Mouse (Mus musculus) macrophage (primary cell): ENCODE measurements around the gene Orc2. TPM values are rescaled to one million over a fixed set of nuclear protein-coding genes. Genes with fewer than 3 reads are reported as not detected.

ENCODE experiments used
- H3K27ac ChIP-seq: fragments of 350-480 bp; formaldehyde crosslinking; 2 replicates; pipeline ENCODE4 v1.9.0; 2021
- H3K36me3 ChIP-seq: fragments of 350-480 bp; formaldehyde crosslinking; 2 replicates; pipeline ENCODE4 v1.9.0; 2021; ENCODE audit errors: inconsistent target
- H3K4me3 ChIP-seq: fragments of 350-480 bp; formaldehyde crosslinking; 2 replicates; pipeline ENCODE4 v1.9.0; 2021; ENCODE audit errors: inconsistent target
- H3K79me2 ChIP-seq: fragments of 350-480 bp; formaldehyde crosslinking; 2 replicates; pipeline ENCODE4 v1.9.0; 2021; ENCODE audit errors: inconsistent target
- WGBS: methylation state at CpG from one replicate; pipeline ENCODE4 v1.1.7; 2026; ENCODE audit warnings: inconsistent platforms; ENCODE audit not compliant: missing documents; 5-methylcytosine and 5-hydroxymethylcytosine counted together
- polyA plus RNA-seq: library from polyadenylated mRNA; stranded (reverse); fragments of 250-400 nt; gene quantifications from 3 replicates; pipeline ENCODE4 v1.2.4, GENCODE M21; 2018; ENCODE audit warnings: inconsistent platforms

Gene Orc2
- polyA plus RNA-seq, 1 experiment from 2014 or later: 19.8 TPM

GRCm38 (mm10) chr1:58458175-58458574, 46.7 kb downstream of the Orc2 start:
- Histone ChIP-seq H3K36me3 (peaks cover 32% of the 10 kb centered on the region; the same call in 1 of the 2 replicates), H3K27ac (no peak overlapping the region), H3K79me2 (no peaks in the 10 kb centered on the region), H3K4me3 (no peak overlapping the region)
- 85% methylated on average over 5 of the region's 5 CpGs for WGBS

GRCm38 (mm10) chr1:58454316-58454715, 50.6 kb downstream of the Orc2 start:
- H3K79me2 ChIP-seq: peaks cover 7% of the 10 kb centered on the region; the same call in 1 of the 2 replicates
- 73% methylated on average over 6 of the region's 6 CpGs for WGBS
- H3K36me3 ChIP-seq: peaks cover 16% of the 10 kb centered on the region; the same call in 1 of the 2 replicates
- H3K27ac ChIP-seq: no peak overlapping the region
- H3K4me3 ChIP-seq: no peak overlapping the region

- Histone ChIP-seq H3K36me3 (peaks cover 7% of the 10 kb centered on the region; the same call in 1 of the 2 replicates), H3K27ac (no peak overlapping the region), H3K79me2 (peaks cover 49% of the 10 kb centered on the region), H3K4me3 (no peak overlapping the region)
- WGBS: 78% methylated on average over 7 of the region's 7 CpGs
Measured at GRCm38 (mm10) chr1:58448396-58448795, 56.5 kb downstream of the Orc2 start.

GRCm38 (mm10) chr1:58447766-58448165, 57.1 kb downstream of the Orc2 start:
- Histone ChIP-seq H3K4me3 (no peak overlapping the region), H3K27ac (no peak overlapping the region), H3K79me2 (peaks cover 49% of the 10 kb centered on the region), H3K36me3 (peaks cover 1% of the 10 kb centered on the region; the same call in 1 of the 2 replicates)
- WGBS: 93% methylated on average over 7 of the region's 7 CpGs

GRCm38 (mm10) chr1:58445861-58446260, 59.0 kb downstream of the Orc2 start:
- peaks cover 49% of the 10 kb centered on the region for H3K79me2 ChIP-seq
- peak overlapping the region; percentile 86 for H3K4me3 ChIP-seq
- H3K27ac ChIP-seq: peak overlapping the region; percentile 77
- peaks cover 12% of the 10 kb centered on the region; the same call in 1 of the 2 replicates for H3K36me3 ChIP-seq
- WGBS: 1% methylated on average over 11 of the region's 11 CpGs

- Histone ChIP-seq H3K79me2 (peaks cover 49% of the 10 kb centered on the region), H3K4me3 (peak within 1 kb of the TSS; percentile 86), H3K27ac (peak within 1 kb of the TSS; percentile 77), H3K36me3 (peaks cover 19% of the 10 kb centered on the region)
- WGBS: under 1% methylated on average over 33 of the region's 33 CpGs
Measured at GRCm38 (mm10) chr1:58445143-58445722, 59.7 kb downstream of the Orc2 start, which contains the start of the genes Nif3l1 and Ppil3. Gene Nif3l1 (plus strand): TSS chr1:58445151. Gene Ppil3 (minus strand): TSS chr1:58445486.

- Histone ChIP-seq H3K79me2 (peaks cover 45% of the 10 kb centered on the region), H3K36me3 (peaks cover 24% of the 10 kb centered on the region), H3K27ac (peak overlapping the region; percentile 77), H3K4me3 (peak overlapping the region; percentile 86)
- 10% methylated on average over 10 of the region's 10 CpGs for WGBS
Measured at GRCm38 (mm10) chr1:58444691-58445090, 60.2 kb downstream of the Orc2 start.

- H3K4me3 ChIP-seq: no peak overlapping the region
Measured at GRCm38 (mm10) chr1:58424551-58424950, 80.4 kb downstream of the Orc2 start.

GRCm38 (mm10) chr1:58423371-58424248, 81.3 kb downstream of the Orc2 start, which contains the start of gene Clk1:
Gene Clk1 (minus strand): TSS chr1:58424066.
- Histone ChIP-seq H3K4me3 (peak within 1 kb of the TSS; percentile 96), H3K36me3 (peaks cover 30% of the 10 kb centered on the region), H3K27ac (peak within 1 kb of the TSS; percentile 77), H3K79me2 (peaks cover 56% of the 10 kb centered on the region)
- 0% methylated on average over 79 of the region's 79 CpGs for WGBS

More at GRCm38 (mm10) chr1:58424551-58424950, 80.4 kb downstream of the Orc2 start:
- peaks cover 46% of the 10 kb centered on the region for H3K79me2 ChIP-seq
- 86% methylated on average over 3 of the region's 3 CpGs for WGBS
- no peak overlapping the region for H3K27ac ChIP-seq
- H3K36me3 ChIP-seq: peaks cover 20% of the 10 kb centered on the region

GRCm38 (mm10) chr1:58422879-58423278, 82.0 kb downstream of the Orc2 start:
- peak overlapping the region; percentile 77 for H3K27ac ChIP-seq

GRCm38 (mm10) chr1:58420961-58421360, 83.9 kb downstream of the Orc2 start:
- Histone ChIP-seq H3K4me3 (no peak overlapping the region), H3K27ac (no peak overlapping the region), H3K36me3 (peaks cover 40% of the 10 kb centered on the region), H3K79me2 (peaks cover 82% of the 10 kb centered on the region)
- WGBS: 44% methylated on average over 7 of the region's 7 CpGs

More at GRCm38 (mm10) chr1:58422879-58423278, 82.0 kb downstream of the Orc2 start:
- 0% methylated on average over 13 of the region's 13 CpGs for WGBS
- H3K36me3 ChIP-seq: peaks cover 37% of the 10 kb centered on the region
- peaks cover 63% of the 10 kb centered on the region for H3K79me2 ChIP-seq
- H3K4me3 ChIP-seq: peak overlapping the region; percentile 96

GRCm38 (mm10) chr1:58420032-58420431, 84.9 kb downstream of the Orc2 start:
- WGBS: 83% methylated on average over 10 of the region's 10 CpGs
- no peak overlapping the region for H3K27ac ChIP-seq
- peaks cover 91% of the 10 kb centered on the region for H3K79me2 ChIP-seq
- peaks cover 49% of the 10 kb centered on the region for H3K36me3 ChIP-seq
- H3K4me3 ChIP-seq: no peak overlapping the region

- 54% methylated on average over 2 of the region's 2 CpGs for WGBS
- no peak overlapping the region for H3K27ac ChIP-seq
- H3K4me3 ChIP-seq: no peak overlapping the region
- peaks cover 76% of the 10 kb centered on the region for H3K79me2 ChIP-seq
- H3K36me3 ChIP-seq: peaks cover 83% of the 10 kb centered on the region
Measured at GRCm38 (mm10) chr1:58416048-58416447, 88.9 kb downstream of the Orc2 start.

- H3K27ac ChIP-seq: no peak overlapping the region
- no CpG with 5 or more reads among the region's 1 CpGs for WGBS
- H3K36me3 ChIP-seq: peaks cover 83% of the 10 kb centered on the region
- H3K79me2 ChIP-seq: peaks cover 69% of the 10 kb centered on the region
- no peak overlapping the region for H3K4me3 ChIP-seq
Measured at GRCm38 (mm10) chr1:58415442-58415841, 89.5 kb downstream of the Orc2 start.
